Mouse (Mus musculus) cerebellum, postnatal 4 days (tissue): ENCODE data around the gene Gm28551.

Source experiments
- DNase-seq, 2 experiments: peaks; one replicate each; pipeline ENCODE4 v3.0.0; 2022; ENCODE audit warnings: low spot score in 2 of 2, mixed read lengths in 1 of 2

Gene Gm28551

DNA sequence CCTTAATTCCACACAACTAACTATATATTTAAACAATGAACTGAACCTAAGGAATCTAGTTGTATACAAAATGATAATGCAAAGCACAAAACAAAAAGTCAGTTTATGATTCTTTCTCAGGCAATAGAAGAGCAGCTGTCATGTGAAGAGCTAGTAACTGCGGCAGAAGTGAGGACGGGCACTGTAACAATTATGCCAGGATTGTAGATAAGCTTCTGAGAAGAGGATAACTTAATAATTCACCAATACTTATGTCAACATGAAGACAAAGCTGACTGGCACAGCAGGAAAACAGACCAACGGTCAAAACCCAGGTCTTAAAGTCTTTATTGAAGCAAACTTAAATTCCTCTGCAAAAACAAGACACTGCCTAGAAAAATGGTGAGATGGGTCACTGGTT, 61.3 kb downstream of the Gm28551 start:
- no peak for DNase-seq
